Mouse (Mus musculus) gastrocnemius, postnatal 36 days (tissue): ENCODE measurements at regions not wholly inside any gene's neighbourhood (a gene's known extent, or its start where the extent isn't known, plus 50 kb on each side); places are given as distances from the start of the nearest gene placed in this dataset.

ENCODE experiments used
- DNase-seq, 2 experiments: peaks; one replicate each; pipeline ENCODE4 v3.0.0; 2022
- intact Hi-C: fragments of 180-260 bp; cut with DNase I; formaldehyde crosslinking; loops from one replicate; pipeline ENCODE4 v1.15.1; 2025

GRCm38 (mm10) chr19:54429062-54429461, 385.1 kb downstream of the Adra2a start:
- no peak for DNase-seq
- intact Hi-C loops: no loop called here

- no peak for DNase-seq
- intact Hi-C loops: no loop called here
These were observed 396.8 kb downstream of the Adra2a start for GRCm38 (mm10) chr19:54440713-54441112.

DNA sequence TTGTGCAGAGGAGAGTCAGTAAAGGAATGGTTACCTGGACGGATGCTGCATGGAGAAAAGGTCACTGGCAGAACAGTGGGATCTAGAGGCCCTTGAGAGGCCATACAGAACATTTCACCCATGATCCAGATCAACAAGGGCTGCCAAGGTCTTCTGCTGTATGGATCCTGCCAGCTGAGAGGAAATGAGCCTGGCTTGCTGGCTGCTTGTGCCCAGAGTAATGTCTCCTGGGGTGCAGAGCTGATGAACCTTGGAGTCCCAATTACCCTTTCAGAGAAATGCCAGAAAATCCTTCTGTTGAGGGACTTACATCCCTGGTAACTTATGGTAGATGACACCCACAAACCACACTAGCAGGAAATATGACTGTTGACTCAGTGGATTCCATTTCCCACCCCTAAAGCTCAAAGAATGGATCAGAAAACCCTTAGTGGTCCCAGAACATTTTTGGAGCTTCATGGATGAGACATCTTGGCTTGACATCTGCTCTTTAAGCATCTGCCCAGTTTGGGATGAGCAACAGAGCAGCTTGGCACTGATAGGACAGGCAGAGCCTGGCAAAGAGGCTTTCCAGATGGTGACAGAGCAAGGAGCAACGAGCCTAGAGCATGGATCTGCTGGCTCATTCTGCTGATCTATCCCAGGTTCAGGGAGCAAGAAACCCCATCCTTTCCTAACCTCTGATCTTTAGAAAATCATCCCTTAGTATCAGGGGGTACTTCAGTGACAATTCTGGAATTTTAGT, 416.6 kb downstream of the Adra2a start:
- intact Hi-C loops: no loop called here
- no peak for DNase-seq

GRCm38 (mm10) chr19:54462480-54462879, 418.5 kb downstream of the Adra2a start:
- intact Hi-C loops: no loop called here
- DNase-seq: no peak

- intact Hi-C loops: no loop called here
- no peak for DNase-seq
These were observed 426.1 kb downstream of the Adra2a start for GRCm38 (mm10) chr19:54470034-54470433.

DNA sequence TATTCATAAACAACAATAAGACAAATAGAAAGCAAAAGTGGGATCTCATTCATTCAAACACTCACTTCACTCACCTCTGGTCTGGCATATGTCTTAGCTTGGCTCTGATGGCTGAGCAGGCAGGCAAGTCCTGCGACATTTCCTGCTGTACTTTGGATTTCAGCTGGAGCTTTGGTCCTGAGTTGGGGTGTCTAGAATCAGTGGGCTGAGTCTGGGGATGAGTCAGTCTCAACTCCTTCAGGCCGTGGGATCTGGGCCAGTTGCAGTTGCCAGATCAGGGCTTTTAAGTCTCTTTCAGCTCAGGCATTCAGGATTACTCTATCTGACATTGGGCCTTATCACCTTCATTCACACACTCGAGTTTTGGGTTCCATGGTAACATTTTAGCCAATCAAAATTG, 454.1 kb downstream of the Adra2a start:
- DNase-seq: no peak
- intact Hi-C loops: no loop called here

DNA sequence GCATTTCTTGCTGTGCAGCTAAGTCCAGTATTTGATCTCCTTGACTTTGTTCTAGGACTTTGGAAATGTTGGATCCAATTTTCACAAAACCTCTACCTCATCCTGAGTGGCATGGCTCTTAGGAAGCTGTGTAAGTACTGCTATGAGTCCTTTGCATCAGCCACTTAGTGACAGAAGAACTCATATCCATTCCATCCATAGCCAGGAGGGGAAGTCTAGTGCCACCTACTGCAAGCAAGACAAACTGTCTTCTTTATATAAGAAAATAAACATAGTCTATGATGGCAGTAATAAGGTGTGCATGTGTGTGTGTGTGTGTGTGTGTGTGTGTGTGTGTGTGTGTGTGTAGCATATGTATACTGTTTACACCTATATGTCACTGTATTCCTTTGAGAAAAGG, 489.9 kb downstream of the Adra2a start:
- DNase-seq: no peak
- intact Hi-C loops: no loop called here

GRCm38 (mm10) chr19:54555351-54555750, 511.4 kb downstream of the Adra2a start:
- intact Hi-C loops: no loop called here
- no peak for DNase-seq

- intact Hi-C loops: no loop called here
- DNase-seq: no peak
These were observed 514.0 kb downstream of the Adra2a start for GRCm38 (mm10) chr19:54557984-54558383.

GRCm38 (mm10) chr19:54583574-54583973, 539.6 kb downstream of the Adra2a start:
- intact Hi-C loops: no loop called here
- no peak for DNase-seq

GRCm38 (mm10) chr19:54584687-54585237, 540.8 kb downstream of the Adra2a start:
- intact Hi-C loops: no loop called here
- DNase-seq: no peak

DNA sequence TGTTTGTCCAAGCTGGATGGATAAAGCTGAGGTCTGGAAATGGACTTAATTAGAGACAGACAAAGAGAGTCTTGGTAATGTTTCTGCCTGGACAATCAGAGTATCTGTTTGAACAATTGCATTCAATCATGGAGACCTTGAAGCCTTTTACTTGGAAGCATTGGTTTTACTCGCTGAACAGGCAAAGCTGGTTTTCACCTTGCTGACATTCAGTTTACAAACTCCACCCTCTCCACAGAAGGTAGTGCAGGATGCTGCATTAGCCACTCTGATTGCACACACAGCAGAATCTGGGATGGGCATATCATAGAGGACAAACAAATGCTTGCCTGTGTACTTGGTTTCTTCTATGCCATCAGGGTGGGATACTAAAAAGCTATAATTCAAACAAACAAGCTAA, 541.4 kb downstream of the Adra2a start:
- intact Hi-C loops: no loop called here
- no peak for DNase-seq

DNA sequence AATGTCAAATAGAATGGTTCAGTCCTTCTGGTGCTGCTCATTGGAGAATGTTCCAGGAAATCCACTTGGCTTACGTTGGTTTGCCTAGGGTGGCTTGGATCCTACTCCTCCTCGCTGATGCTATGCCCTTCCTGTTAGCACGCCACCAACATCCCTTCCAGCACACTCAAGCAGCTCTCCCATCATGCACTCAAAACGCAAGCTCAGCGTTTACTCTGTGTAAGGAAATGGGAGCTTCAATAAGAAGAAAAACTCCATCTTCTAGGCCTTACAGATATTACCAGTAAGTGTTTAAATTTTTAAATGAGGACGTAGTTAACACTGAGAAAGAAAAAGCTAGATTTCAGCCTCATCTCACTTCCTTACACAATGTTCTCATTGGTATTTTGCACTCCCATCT, 523.7 kb downstream of the Gpam start:
- no peak for DNase-seq

GRCm38 (mm10) chr19:54605346-54605745, 521.7 kb downstream of the Gpam start:
- no peak for DNase-seq
- intact Hi-C loops: no loop called here

More for the DNA sequence above, 523.7 kb downstream of the Gpam start:
- intact Hi-C loops: no loop called here

DNA sequence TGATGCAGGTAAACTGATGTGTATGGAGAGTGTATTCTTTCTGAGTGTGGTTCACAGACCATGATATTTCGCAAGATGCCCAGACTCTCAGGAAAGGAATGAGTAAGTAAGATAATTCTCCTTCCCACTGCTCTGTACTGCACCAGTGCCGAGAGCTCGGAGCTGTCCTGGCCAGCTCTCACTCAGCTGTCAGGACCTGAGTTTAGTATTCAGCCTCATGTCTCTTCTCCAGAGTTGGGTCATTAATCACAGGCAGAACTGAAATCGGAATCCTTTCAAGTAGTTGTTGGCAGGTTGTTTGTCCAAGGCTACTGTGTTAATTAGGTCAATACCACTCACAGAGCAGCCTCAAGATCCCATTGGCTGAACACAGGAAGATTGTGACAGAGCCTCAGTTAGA, 510.1 kb downstream of the Gpam start:
- intact Hi-C loops: no loop called here
- DNase-seq: no peak
